Mouse (Mus musculus) stomach, postnatal 0 days (tissue): ENCODE measurements at regions not wholly inside any gene's neighbourhood (a gene's known extent, or its start where the extent isn't known, plus 50 kb on each side); places are given as distances from the start of the nearest gene placed in this dataset.

Source experiments
- CTCF ChIP-seq: IDR thresholded peaks from 2 replicates; pipeline ENCODE4 v1.5.1; 2016; ENCODE audit warnings: antibody characterized with exemption, low read depth, mild to moderate bottlenecking, moderate library complexity
- EP300 ChIP-seq: optimal IDR thresholded peaks from 2 replicates; pipeline ENCODE3; 2016; ENCODE audit warnings: antibody characterized with exemption

DNA sequence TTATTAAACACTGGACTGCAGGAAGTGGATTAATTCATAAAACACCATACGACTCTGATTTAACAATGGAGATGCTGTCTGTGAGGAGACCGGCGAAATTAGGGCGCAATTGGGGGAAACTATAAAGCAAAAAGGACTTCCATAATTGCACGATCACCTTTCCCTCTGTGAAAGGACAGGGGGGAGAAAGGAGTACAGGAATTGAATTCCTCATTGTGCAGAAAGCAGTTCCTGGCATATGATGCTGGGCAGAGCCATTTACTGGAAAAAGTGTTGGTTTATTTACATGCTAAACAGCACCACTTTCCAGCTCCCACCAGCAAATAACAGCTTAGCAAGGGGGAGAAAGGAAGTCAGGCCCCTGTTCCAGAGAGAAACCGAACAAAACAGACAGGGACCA is 160.8 kb downstream of the Tex36 start:
- TF ChIP-seq CTCF (no peak), EP300 (no peak)
